19 mouse cellular contexts compared by ENCODE assay signal in genomic region chr6:72993054-72993687, GRCm38 (mm10). TPM values are rescaled to one million over a fixed set of nuclear protein-coding genes. Genes with fewer than 3 reads are reported as not detected.
DNase-seq lines count a peak whose midpoint lies in the region; ATAC-seq and TF ChIP-seq lines count a peak whose summit lies in the region.
"Had no signal": no experiment of that assay in that cellular context is flagged by ENCODE, and none has a peak within 500 bp of the region (broad histone marks: within the 10 kb centered on the region; RNA-seq: fewer than 3 reads in every experiment).

No protein-coding gene starts in this region.

- H3K27me3 ChIP-seq in liver, embryonic 11.5 days (replicated peaks; ENCODE audit: control insufficient read depth, insufficient read depth, low read length) = no peaks in the 10 kb centered on the region
- H3K27me3 ChIP-seq in liver, postnatal 0 days (ENCODE audit: insufficient read depth, low read length) = no peaks in the 10 kb centered on the region
- no peaks in the 10 kb centered on the region for H3K27me3 ChIP-seq in liver, embryonic 16.5 days (ENCODE audit: control insufficient read depth, insufficient read depth, low read depth, low read length)
- no peaks in the 10 kb centered on the region for H3K27me3 ChIP-seq in thymus, adult 2 months (ENCODE audit: control insufficient read depth, insufficient read depth, low read length)
- H3K27me3 ChIP-seq in forebrain, embryonic 13.5 days = no peaks in the 10 kb centered on the region
- H3K27me3 ChIP-seq: hindbrain, embryonic 15.5 days; neural tube, embryonic 15.5 days had no signal

- no peaks in the 10 kb centered on the region for H3K9me3 ChIP-seq in liver, embryonic 11.5 days (ENCODE audit: control insufficient read depth, low read length)
- H3K9me3 ChIP-seq in liver, postnatal 0 days (ENCODE audit: low read length) = no peaks in the 10 kb centered on the region
- H3K9me3 ChIP-seq in liver, embryonic 16.5 days (replicated peaks; ENCODE audit: control insufficient read depth, low read length) = no peaks in the 10 kb centered on the region
- no peaks in the 10 kb centered on the region for H3K9me3 ChIP-seq in forebrain, embryonic 13.5 days (replicated peaks)
- H3K9me3 ChIP-seq: hindbrain, embryonic 15.5 days; neural tube, embryonic 15.5 days had no signal

- H3K36me3 ChIP-seq in liver, embryonic 11.5 days (ENCODE audit: control insufficient read depth, insufficient read depth, low read length) = no peaks in the 10 kb centered on the region
- no peaks in the 10 kb centered on the region for H3K36me3 ChIP-seq in liver, postnatal 0 days (replicated peaks; ENCODE audit: insufficient read depth, low read length)
- no peaks in the 10 kb centered on the region for H3K36me3 ChIP-seq in liver, embryonic 16.5 days (ENCODE audit: control insufficient read depth, insufficient read depth)
- H3K36me3 ChIP-seq in thymus, adult 2 months (ENCODE audit: control insufficient read depth, insufficient read depth, low read length) = no peaks in the 10 kb centered on the region
- no peaks in the 10 kb centered on the region for H3K36me3 ChIP-seq in forebrain, embryonic 13.5 days (ENCODE audit: poor library complexity, severe bottlenecking)
- H3K36me3 ChIP-seq: hindbrain, embryonic 15.5 days; neural tube, embryonic 15.5 days had no signal

- DNase-seq in liver, embryonic 11.5 days (ENCODE audit: low spot score) = no peak
- no peak for DNase-seq in liver, postnatal 0 days
- peak; percentile 16 for DNase-seq in R1 (ENCODE audit: low read depth, low spot score)
- peak; percentile 77 for DNase-seq in thymus, adult 2 months
- no peak for DNase-seq in adrenal gland, adult 2 months
- DNase-seq: adrenal gland, postnatal 36 days; cerebellum, adult 2 months; heart, adult 11 months; kidney, postnatal 36 days; midbrain, embryonic 14.5 days; right cerebral cortex, postnatal 14 days had no signal

- peaks cover 3% of the 10 kb centered on the region; the same call in 1 of the 2 replicates for H3K4me1 ChIP-seq in liver, embryonic 11.5 days (replicated peaks; ENCODE audit: control insufficient read depth, insufficient read depth, low read length)
- peaks cover 10% of the 10 kb centered on the region for H3K4me1 ChIP-seq in liver, postnatal 0 days (ENCODE audit: insufficient read depth)
- H3K4me1 ChIP-seq in liver, embryonic 16.5 days (ENCODE audit: control insufficient read depth, low read depth, low read length) = no peaks in the 10 kb centered on the region
- peaks cover 40% of the 10 kb centered on the region for H3K4me1 ChIP-seq in thymus, adult 2 months (replicated peaks; ENCODE audit: control insufficient read depth, insufficient read depth, low read length)
- peaks cover 9% of the 10 kb centered on the region for H3K4me1 ChIP-seq in forebrain, embryonic 13.5 days
- H3K4me1 ChIP-seq: hindbrain, embryonic 15.5 days; neural tube, embryonic 15.5 days had no signal

- TF ChIP-seq EP300 in liver, postnatal 0 days (IDR thresholded peaks at IDR 0.05; ENCODE audit: low read depth) = no peak

- H3K27ac ChIP-seq in liver, embryonic 11.5 days (ENCODE audit: low read depth, low read length) = no peak overlapping the region
- no peak overlapping the region for H3K27ac ChIP-seq in liver, postnatal 0 days (ENCODE audit: low read depth)
- H3K27ac ChIP-seq in liver, embryonic 16.5 days (ENCODE audit: low read length) = no peak overlapping the region
- H3K27ac ChIP-seq in thymus, adult 2 months (ENCODE audit: control insufficient read depth, insufficient read depth, low read length) = peak overlapping the region; percentile 86
- H3K27ac ChIP-seq in forebrain, embryonic 13.5 days = no peak overlapping the region
- H3K27ac ChIP-seq: hindbrain, embryonic 15.5 days; neural tube, embryonic 15.5 days had no signal

- H3K4me2 ChIP-seq in liver, embryonic 11.5 days = no peak overlapping the region
- no peak overlapping the region for H3K4me2 ChIP-seq in liver, postnatal 0 days (ENCODE audit: low read depth, low read length)
- H3K4me2 ChIP-seq in liver, embryonic 16.5 days (ENCODE audit: low read depth, low read length) = no peak overlapping the region
- H3K4me2 ChIP-seq in forebrain, embryonic 13.5 days = no peak overlapping the region
- H3K4me2 ChIP-seq: hindbrain, embryonic 15.5 days; lung, embryonic 14.5 days; neural tube, embryonic 15.5 days had no signal

- TF ChIP-seq CTCF in liver, postnatal 0 days (IDR thresholded peaks at IDR 0.05; ENCODE audit: low read depth) = no peak
- TF ChIP-seq CTCF in thymus, adult 2 months (IDR thresholded peaks at IDR 0.05; ENCODE audit: borderline replicate concordance, control insufficient read depth, extremely low read depth, insufficient read depth, low read length, poor library complexity) = no peak

- WGBS in liver, embryonic 11.5 days = 43% methylated on average over 8 of the region's 8 CpGs
- WGBS in liver, postnatal 0 days (ENCODE audit: insufficient replicate concordance) = 39% methylated on average over 8 of the region's 8 CpGs
- 27% methylated on average over 8 of the region's 8 CpGs for WGBS in liver, embryonic 16.5 days (ENCODE audit: insufficient replicate concordance)
- 5% methylated on average over 8 of the region's 8 CpGs for WGBS in thymus, adult 2 months
- 75% methylated on average over 8 of the region's 8 CpGs for WGBS in forebrain, embryonic 13.5 days

- H3K4me3 ChIP-seq in liver, embryonic 11.5 days (ENCODE audit: low read depth, low read length) = no peak overlapping the region
- H3K4me3 ChIP-seq in liver, postnatal 0 days (ENCODE audit: low read depth, low read length) = no peak overlapping the region
- no peak overlapping the region for H3K4me3 ChIP-seq in liver, embryonic 16.5 days (ENCODE audit: low read depth, low read length)
- peak overlapping the region; percentile 17; the same call in 1 of the 2 replicates for H3K4me3 ChIP-seq in thymus, adult 2 months (ENCODE audit: control insufficient read depth, insufficient read depth, low read length)
- H3K4me3 ChIP-seq in forebrain, embryonic 13.5 days = no peak overlapping the region
- H3K4me3 ChIP-seq: hindbrain, embryonic 15.5 days; neural tube, embryonic 15.5 days had no signal

- no peak overlapping the region for H3K9ac ChIP-seq in liver, embryonic 11.5 days (ENCODE audit: low read depth, low read length)
- no peak overlapping the region for H3K9ac ChIP-seq in liver, postnatal 0 days (replicated peaks)
- H3K9ac ChIP-seq in liver, embryonic 16.5 days (ENCODE audit: low read depth, low read length) = no peak overlapping the region
- no peak overlapping the region for H3K9ac ChIP-seq in forebrain, embryonic 13.5 days
- H3K9ac ChIP-seq: hindbrain, embryonic 15.5 days; lung, embryonic 14.5 days; neural tube, embryonic 15.5 days had no signal

- peak; percentile 51; the same call in 1 of the 2 replicates for ATAC-seq in liver, embryonic 11.5 days (replicated peaks; ENCODE audit: low FRiP score)
- ATAC-seq in liver, postnatal 0 days = no peak
- ATAC-seq in liver, embryonic 16.5 days (ENCODE audit: low read depth) = 0 out of 2 replicates have a peak, but pooled peaks have one; percentile 19
- no peak for ATAC-seq in forebrain, embryonic 13.5 days
- ATAC-seq in cerebellum, adult (ENCODE audit: insufficient number of reproducible peaks, low FRiP score, low TSS enrichment) = no peak
- ATAC-seq: forebrain, embryonic 14.5 days; Patski had no signal

- TF ChIP-seq POLR2A in thymus, adult 2 months (IDR thresholded peaks at IDR 0.05; ENCODE audit: control insufficient read depth, extremely low read depth, insufficient read depth, low read length, poor library complexity) = no peak

RNA-seq across cellular contexts. Expression of gene Tmsb10, which starts 34.6 kb away (rescaled TPM):
- polyA plus RNA-seq in liver, embryonic 11.5 days (2014; fragmentation: Nextera tagmentation; extraction: Ambion mirVana) = 984 and 1,116 TPM in 2 replicates
- 320 and 328 TPM in 2 replicates for polyA plus RNA-seq in liver, postnatal 0 days (2015; fragmentation: Nextera tagmentation; extraction: Ambion mirVana)
- 255 and 258 TPM in 2 replicates for polyA plus RNA-seq in liver, embryonic 16.5 days (2015; fragmentation: Nextera tagmentation; extraction: Ambion mirVana)
- polyA plus RNA-seq in thymus, adult 2 months (2012; rRNA removed) = 177 and 186 TPM in 2 replicates
- total RNA-seq in adrenal gland, adult 2 months (2021) = 100 to 1,000 TPM; 169 to 249 TPM
- 18.0 and 18.5 TPM in 2 replicates for polyA plus RNA-seq in adrenal gland, adult 2 months (2012; rRNA removed)
- polyA plus RNA-seq in forebrain, embryonic 13.5 days (2015; fragmentation: Nextera tagmentation; extraction: Ambion mirVana) = 3,443 and 4,664 TPM in 2 replicates

Comparison
In these comparisons a context has a peak if more than half of its experiments do, and no peak if none do; other contexts are left out.
1. ATAC-seq: peak in liver, embryonic 11.5 days (single experiment) and liver, embryonic 16.5 days (single experiment); none in liver, postnatal 0 days (single experiment), forebrain, embryonic 13.5 days (single experiment) and cerebellum, adult (single experiment).
2. DNase-seq: peak in R1 (single experiment) and thymus, adult 2 months (single experiment); none in liver, embryonic 11.5 days (single experiment), liver, postnatal 0 days (single experiment) and adrenal gland, adult 2 months (single experiment).